Mouse (Mus musculus): ENCODE results near the gene Rdh8. TPM values are rescaled to one million over a fixed set of nuclear protein-coding genes. Genes with fewer than 3 reads are reported as not detected.

Gene Rdh8
- polyA plus RNA-seq, 1 experiment from 2014 or later: not detected

Other genes with a start within 250 kb of the Rdh8 start
- gene Zfp846, start 237.2 kb upstream of the Rdh8 start, polyA plus RNA-seq (2015; fragmentation: Nextera tagmentation; extraction: Ambion mirVana): 16.4 and 22.9 TPM in 2 replicates
- 658 and 685 TPM in 2 replicates for gene Ubl5, start 175.6 kb upstream of the Rdh8 start, polyA plus RNA-seq (2015; fragmentation: Nextera tagmentation; extraction: Ambion mirVana)
- 149 and 159 TPM in 2 replicates for gene Fbxl12, start 173.7 kb upstream of the Rdh8 start, polyA plus RNA-seq (2015; fragmentation: Nextera tagmentation; extraction: Ambion mirVana)
- gene Pin1, start 166.4 kb upstream of the Rdh8 start, polyA plus RNA-seq (2015; fragmentation: Nextera tagmentation; extraction: Ambion mirVana): 54.9 and 56.7 TPM in 2 replicates
- gene Olfm2, start 72.2 kb upstream of the Rdh8 start, polyA plus RNA-seq (2015; fragmentation: Nextera tagmentation; extraction: Ambion mirVana): 0.24 and 0.52 TPM in 2 replicates
- 1.8 and 1.9 TPM in 2 replicates for gene Col5a3, start 3.4 kb upstream of the Rdh8 start, polyA plus RNA-seq (2015; fragmentation: Nextera tagmentation; extraction: Ambion mirVana)
- 9.2 and 15.1 TPM in 2 replicates for gene A230050P20Rik, start 50.1 kb downstream of the Rdh8 start, polyA plus RNA-seq (2015; fragmentation: Nextera tagmentation; extraction: Ambion mirVana)
- gene Angptl6, start 61.2 kb downstream of the Rdh8 start, polyA plus RNA-seq (2015; fragmentation: Nextera tagmentation; extraction: Ambion mirVana): 6.7 and 7.3 TPM in 2 replicates
- gene Ppan, start 69.7 kb downstream of the Rdh8 start, polyA plus RNA-seq (2015; fragmentation: Nextera tagmentation; extraction: Ambion mirVana): 74.4 and 83.0 TPM in 2 replicates
- gene Eif3g, start 80.1 kb downstream of the Rdh8 start, polyA plus RNA-seq (2015; fragmentation: Nextera tagmentation; extraction: Ambion mirVana): 303 and 310 TPM in 2 replicates
- 90.0 and 96.3 TPM in 2 replicates for gene Dnmt1, start 141.4 kb downstream of the Rdh8 start, polyA plus RNA-seq (2015; fragmentation: Nextera tagmentation; extraction: Ambion mirVana)
- gene S1pr2, start 158.3 kb downstream of the Rdh8 start, polyA plus RNA-seq (2015; fragmentation: Nextera tagmentation; extraction: Ambion mirVana): 12.1 and 12.7 TPM in 2 replicates
- 116 and 130 TPM in 2 replicates for gene Mrpl4, start 184.2 kb downstream of the Rdh8 start, polyA plus RNA-seq (2015; fragmentation: Nextera tagmentation; extraction: Ambion mirVana)
- 64.8 and 64.9 TPM in 2 replicates for gene Icam1, start 197.5 kb downstream of the Rdh8 start, polyA plus RNA-seq (2015; fragmentation: Nextera tagmentation; extraction: Ambion mirVana)
- 0.31 and 0.48 TPM in 2 replicates for gene Icam4, start 210.9 kb downstream of the Rdh8 start, polyA plus RNA-seq (2015; fragmentation: Nextera tagmentation; extraction: Ambion mirVana)
- gene Icam5, start 213.6 kb downstream of the Rdh8 start, polyA plus RNA-seq (2015; fragmentation: Nextera tagmentation; extraction: Ambion mirVana): 0.14 and 0.33 TPM in 2 replicates
- gene Zglp1, start 248.6 kb downstream of the Rdh8 start, polyA plus RNA-seq (2015; fragmentation: Nextera tagmentation; extraction: Ambion mirVana): 0.59 and 0.69 TPM in 2 replicates

All from thymus, postnatal 0 days (tissue).